In genomic region chr3:87017001-87017400, GRCm38 (mm10) we compare ENCODE assay signal across 13 mouse cellular contexts.
"Had no signal": no experiment of that assay in that cellular context is flagged by ENCODE, and none has a peak within 500 bp of the region (broad histone marks: within the 10 kb centered on the region; RNA-seq: fewer than 3 reads in every experiment).

No protein-coding gene starts in this region.

- ATAC-seq: intestine, embryonic 16.5 days; liver, embryonic 12.5 days; midbrain, embryonic 13.5 days had no signal

- DNase-seq: kidney, adult 2 months; kidney, postnatal 25 days; lung, embryonic 14.5 days; lung, postnatal 10 days; lung, postnatal 4 days; thymus, postnatal 14 days had no signal

- H3K9ac ChIP-seq: limb, embryonic 15.5 days; liver, embryonic 12.5 days; lung, embryonic 14.5 days; midbrain, embryonic 13.5 days; neural tube, embryonic 15.5 days had no signal

- H3K27ac ChIP-seq: left cerebral cortex, adult 2 months; limb, embryonic 15.5 days; liver, embryonic 12.5 days; midbrain, embryonic 13.5 days; neural tube, embryonic 15.5 days had no signal

- H3K9me3 ChIP-seq: limb, embryonic 15.5 days; liver, embryonic 12.5 days; midbrain, embryonic 13.5 days; neural tube, embryonic 15.5 days had no signal

- H3K4me2 ChIP-seq: limb, embryonic 15.5 days; liver, embryonic 12.5 days; lung, embryonic 14.5 days; midbrain, embryonic 13.5 days; neural tube, embryonic 15.5 days had no signal

- H3K4me3 ChIP-seq: left cerebral cortex, adult 2 months; limb, embryonic 15.5 days; liver, embryonic 12.5 days; midbrain, embryonic 13.5 days; myocyte; neural tube, embryonic 15.5 days had no signal

- H3K27me3 ChIP-seq: limb, embryonic 15.5 days; liver, embryonic 12.5 days; midbrain, embryonic 13.5 days; neural tube, embryonic 15.5 days had no signal

- H3K36me3 ChIP-seq: limb, embryonic 15.5 days; liver, embryonic 12.5 days; midbrain, embryonic 13.5 days; neural tube, embryonic 15.5 days had no signal

- H3K4me1 ChIP-seq: limb, embryonic 15.5 days; liver, embryonic 12.5 days; midbrain, embryonic 13.5 days; neural tube, embryonic 15.5 days had no signal
